Mouse (Mus musculus) layer of hippocampus, adult 2 months (tissue): Measurements from ENCODE around the gene Renbp. TPM values are rescaled to one million over a fixed set of nuclear protein-coding genes. Genes with fewer than 3 reads are reported as not detected.

Source experiments
- DNase-seq, 2 experiments: peaks; one replicate each; pipeline ENCODE4 v3.0.0; 2022; ENCODE audit warnings: low spot score in 2 of 2
- H3K27ac ChIP-seq: fragments of 200-600 bp; 2 replicates; pipeline ENCODE4 v1.8.1; 2022
- H3K4me3 ChIP-seq: fragments of 200-600 bp; 2 replicates; pipeline ENCODE4 v1.8.1; 2022; ENCODE audit warnings: mild to moderate bottlenecking
- CTCF ChIP-seq: fragments of 200-600 bp; conservative IDR thresholded peaks from 2 replicates; pipeline ENCODE4 v1.8.1; 2022; ENCODE audit warnings: antibody characterized with exemption, mild to moderate bottlenecking, moderate library complexity
- total RNA-seq, 2 experiments: library from RNA; stranded (reverse); gene quantifications; 2 replicates each; pipeline ENCODE4 v1.2.3; 2021

Renbp gene
- total RNA-seq, 2 experiments from 2014 or later: 4.5 to 6.2 TPM

GRCm38 (mm10) chrX:73911588-73911987 is 19.1 kb downstream of the Renbp start:
- TF ChIP-seq CTCF: no peak
- H3K4me3 ChIP-seq: no peak overlapping the region
- H3K27ac ChIP-seq: no peak overlapping the region
- DNase-seq: no peak

GRCm38 (mm10) chrX:73911156-73911555 is 19.5 kb downstream of the Renbp start:
- no peak for DNase-seq
- Histone ChIP-seq H3K27ac (no peak overlapping the region), H3K4me3 (no peak overlapping the region)
- no peak for TF ChIP-seq CTCF

GRCm38 (mm10) chrX:73910451-73910850 is 20.2 kb downstream of the Renbp start:
- TF ChIP-seq CTCF: no peak
- Histone ChIP-seq H3K27ac (no peak overlapping the region), H3K4me3 (no peak overlapping the region)
- DNase-seq: no peak

- no peak for DNase-seq
- TF ChIP-seq CTCF: no peak
Measured at GRCm38 (mm10) chrX:73910049-73910448, 20.6 kb downstream of the Renbp start.

GRCm38 (mm10) chrX:73897959-73898358 is 32.7 kb downstream of the Renbp start:
- DNase-seq: no peak
- Histone ChIP-seq H3K27ac (no peak overlapping the region), H3K4me3 (no peak overlapping the region)
- peak; percentile 61 for TF ChIP-seq CTCF

More at GRCm38 (mm10) chrX:73910049-73910448, 20.6 kb downstream of the Renbp start:
- H3K27ac ChIP-seq: no peak overlapping the region
- H3K4me3 ChIP-seq: no peak overlapping the region

- Histone ChIP-seq H3K4me3 (no peak within 1 kb of the TSS), H3K27ac (no peak within 1 kb of the TSS)
- DNase-seq: peak in 1 of 2 experiments; percentile 50
- TF ChIP-seq CTCF: peak; percentile 79
Measured at GRCm38 (mm10) chrX:73895719-73896118, 34.9 kb downstream of the Renbp start, which contains the start of gene L1cam. TSS of gene L1cam (minus strand) at chrX:73896105.

- DNase-seq: no peak
- no peak overlapping the region for H3K27ac ChIP-seq
- H3K4me3 ChIP-seq: no peak overlapping the region
- TF ChIP-seq CTCF: no peak
Measured at GRCm38 (mm10) chrX:73892833-73893232, 37.8 kb downstream of the Renbp start.

- no peak for TF ChIP-seq CTCF
- H3K4me3 ChIP-seq: no peak within 1 kb of the TSS
- DNase-seq: no peak
- no peak within 1 kb of the TSS for H3K27ac ChIP-seq
Measured at GRCm38 (mm10) chrX:73891551-73892152, 39.0 kb downstream of the Renbp start, which contains the start of gene Avpr2. TSS of gene Avpr2 (plus strand) at chrX:73892102.

- H3K4me3 ChIP-seq: no peak overlapping the region
- no peak overlapping the region; the same call in 1 of the 2 replicates for H3K27ac ChIP-seq
- DNase-seq: no peak
- TF ChIP-seq CTCF: 0 out of 2 replicates have a peak, but pooled peaks have one; percentile 6
Measured at GRCm38 (mm10) chrX:73881463-73881862, 49.2 kb downstream of the Renbp start.

GRCm38 (mm10) chrX:73881036-73881427 is 49.6 kb downstream of the Renbp start:
- no peak for DNase-seq

GRCm38 (mm10) chrX:73880194-73881035 is 50.2 kb downstream of the Renbp start:
- Histone ChIP-seq H3K4me3 (peak overlapping the region; percentile 61), H3K27ac (peak overlapping the region; percentile 70)
- DNase-seq: no peak
- TF ChIP-seq CTCF: no peak

More at GRCm38 (mm10) chrX:73881036-73881427, 49.6 kb downstream of the Renbp start:
- no peak for TF ChIP-seq CTCF
- Histone ChIP-seq H3K4me3 (peak overlapping the region; percentile 61), H3K27ac (peak overlapping the region; percentile 70)

GRCm38 (mm10) chrX:73877014-73877413 is 53.6 kb downstream of the Renbp start:
- no peak for DNase-seq
- no peak for TF ChIP-seq CTCF
- no peak overlapping the region for H3K4me3 ChIP-seq
- H3K27ac ChIP-seq: no peak overlapping the region

- no peak overlapping the region for H3K27ac ChIP-seq
- no peak overlapping the region for H3K4me3 ChIP-seq
- no peak for TF ChIP-seq CTCF
- DNase-seq: no peak
Measured at GRCm38 (mm10) chrX:73875881-73876280, 54.8 kb downstream of the Renbp start.

Other genes starting within 250 kb of the Renbp start
- 10 to 100 TPM; 72.3 to 77.8 TPM for gene Bcap31, start 214.7 kb downstream of the Renbp start, total RNA-seq
- 10 to 100 TPM; 11.2 to 11.8 TPM for gene Abcd1, start 214.3 kb downstream of the Renbp start, total RNA-seq
- 10 to 100 TPM; 11.2 to 12.1 TPM for gene Plxnb3, start 173.8 kb downstream of the Renbp start, total RNA-seq
- gene Srpk3, start 156.4 kb downstream of the Renbp start, total RNA-seq: 1 to 10 TPM; 3.9 to 4.3 TPM
- gene Idh3g, start 144.0 kb downstream of the Renbp start, total RNA-seq: 100 to 1,000 TPM; 207 to 209 TPM
- gene Ssr4, start 143.8 kb downstream of the Renbp start, total RNA-seq: 10 to 100 TPM; 89.1 to 94.1 TPM
- 100 to 1,000 TPM in 1 of 2 experiments, 10 to 100 TPM in 1; 93.3 to 107 TPM for gene Pdzd4, start 105.9 kb downstream of the Renbp start, total RNA-seq
- gene Avpr2, start 38.7 kb downstream of the Renbp start, total RNA-seq: not detected
- 100 to 1,000 TPM; 118 to 139 TPM for gene L1cam, start 34.7 kb downstream of the Renbp start, total RNA-seq
- 1 to 10 TPM; 5.3 to 7.2 TPM for gene Arhgap4, start 9.0 kb downstream of the Renbp start, total RNA-seq
- gene Naa10, start 8.9 kb downstream of the Renbp start, total RNA-seq: 10 to 100 TPM; 68.0 to 72.0 TPM
- 10 to 100 TPM; 76.4 to 79.2 TPM for gene Hcfc1, start 35.5 kb upstream of the Renbp start, total RNA-seq
- 10 to 100 TPM; 59.3 to 62.6 TPM for gene Irak1, start 93.1 kb upstream of the Renbp start, total RNA-seq
- 1 to 10 TPM in 1 of 2 experiments, not detected in 1; 1.1 TPM for gene Opn1mw, start 196.6 kb upstream of the Renbp start, total RNA-seq
- gene Mecp2, start 204.5 kb upstream of the Renbp start, total RNA-seq: 10 to 100 TPM; 90.6 to 94.2 TPM
- gene Tex28, start 237.0 kb upstream of the Renbp start, total RNA-seq: not detected
- under 1 TPM in 1 of 2 experiments, not detected in 1; 0.17 TPM for gene Tktl1, start 246.4 kb upstream of the Renbp start, total RNA-seq